8 mouse cellular contexts compared by ENCODE assay signal in genomic region chr6:32479193-32479758, GRCm38 (mm10).
A peak's percentile ranks its signal among the peaks of the same experiment; 100 is the strongest.
DNase-seq lines count a peak whose midpoint lies in the region; ATAC-seq lines count a peak whose summit lies in the region.

No protein-coding gene starts in this region.

- no peaks in the 10 kb centered on the region for H3K9me3 ChIP-seq in midbrain, embryonic 10.5 days (replicated peaks)
- no peaks in the 10 kb centered on the region for H3K9me3 ChIP-seq in midbrain, embryonic 13.5 days
- no peaks in the 10 kb centered on the region for H3K9me3 ChIP-seq in liver, embryonic 15.5 days (replicated peaks)
- H3K9me3 ChIP-seq in neural tube, embryonic 15.5 days (replicated peaks), result no peaks in the 10 kb centered on the region

- 58% methylated on average over 2 of the region's 2 CpGs for WGBS in midbrain, embryonic 10.5 days
- WGBS in midbrain, embryonic 13.5 days, result 61% methylated on average over 2 of the region's 2 CpGs
- 6% methylated on average over 2 of the region's 2 CpGs for WGBS in liver, embryonic 15.5 days (ENCODE audit: insufficient replicate concordance)
- 52% methylated on average over 2 of the region's 2 CpGs for WGBS in neural tube, embryonic 15.5 days

- no peaks in the 10 kb centered on the region for H3K36me3 ChIP-seq in midbrain, embryonic 10.5 days
- no peaks in the 10 kb centered on the region for H3K36me3 ChIP-seq in midbrain, embryonic 13.5 days
- no peaks in the 10 kb centered on the region for H3K36me3 ChIP-seq in liver, embryonic 15.5 days (replicated peaks)
- H3K36me3 ChIP-seq in neural tube, embryonic 15.5 days, result no peaks in the 10 kb centered on the region

- no peak overlapping the region for H3K4me3 ChIP-seq in midbrain, embryonic 10.5 days
- no peak overlapping the region for H3K4me3 ChIP-seq in midbrain, embryonic 13.5 days (replicated peaks)
- no peak overlapping the region; the same call in 1 of the 2 replicates for H3K4me3 ChIP-seq in liver, embryonic 15.5 days (replicated peaks)
- no peak overlapping the region for H3K4me3 ChIP-seq in neural tube, embryonic 15.5 days (replicated peaks)

- H3K27ac ChIP-seq in midbrain, embryonic 10.5 days (replicated peaks), result peak overlapping the region; percentile 46
- no peak overlapping the region for H3K27ac ChIP-seq in midbrain, embryonic 13.5 days
- peak overlapping the region; percentile 77 for H3K27ac ChIP-seq in liver, embryonic 15.5 days (replicated peaks)
- no peak overlapping the region; the same call in 1 of the 2 replicates for H3K27ac ChIP-seq in neural tube, embryonic 15.5 days (replicated peaks)

- ATAC-seq in midbrain, embryonic 13.5 days, result no peak
- ATAC-seq in liver, embryonic 15.5 days (ENCODE audit: insufficient read depth), result peak; percentile 96
- ATAC-seq in neural tube, embryonic 15.5 days (ENCODE audit: low FRiP score), result peak; percentile 45; the same call in 1 of the 2 replicates

- H3K27me3 ChIP-seq in midbrain, embryonic 10.5 days (ENCODE audit: low read depth, poor library complexity, severe bottlenecking), result no peaks in the 10 kb centered on the region
- no peaks in the 10 kb centered on the region for H3K27me3 ChIP-seq in midbrain, embryonic 13.5 days
- no peaks in the 10 kb centered on the region for H3K27me3 ChIP-seq in liver, embryonic 15.5 days
- H3K27me3 ChIP-seq in neural tube, embryonic 15.5 days (replicated peaks), result no peaks in the 10 kb centered on the region

- H3K9ac ChIP-seq in midbrain, embryonic 13.5 days (replicated peaks), result no peak overlapping the region
- no peak overlapping the region for H3K9ac ChIP-seq in liver, embryonic 15.5 days
- no peak overlapping the region for H3K9ac ChIP-seq in neural tube, embryonic 15.5 days (replicated peaks)

- peak; percentile 44 for DNase-seq in midbrain, embryonic 10.5 days (ENCODE audit: low spot score)
- peak; percentile 86 for DNase-seq in cerebellum, postnatal 36 days
- DNase-seq in heart, adult 9 months (ENCODE audit: low spot score in 2 of 2), result peak; percentile 86 to 88
- peak; percentile 52 for DNase-seq in kidney, postnatal 14 days
- DNase-seq in urinary bladder, postnatal 25 days (ENCODE audit: low spot score), result peak; percentile 13

- peaks cover 36% of the 10 kb centered on the region for H3K4me1 ChIP-seq in midbrain, embryonic 10.5 days
- peaks cover 14% of the 10 kb centered on the region; the same call in 1 of the 2 replicates for H3K4me1 ChIP-seq in midbrain, embryonic 13.5 days (replicated peaks)
- peaks cover 29% of the 10 kb centered on the region for H3K4me1 ChIP-seq in liver, embryonic 15.5 days (replicated peaks)
- H3K4me1 ChIP-seq in neural tube, embryonic 15.5 days, result peaks cover 13% of the 10 kb centered on the region

- H3K4me2 ChIP-seq in midbrain, embryonic 13.5 days (replicated peaks), result no peak overlapping the region
- peak overlapping the region; percentile 54 for H3K4me2 ChIP-seq in liver, embryonic 15.5 days
- no peak overlapping the region for H3K4me2 ChIP-seq in neural tube, embryonic 15.5 days

Comparison
In these comparisons a context has a peak if more than half of its experiments do, and no peak if none do; other contexts are left out.
1. H3K27ac ChIP-seq: peak in midbrain, embryonic 10.5 days (single experiment) and liver, embryonic 15.5 days (single experiment); none in midbrain, embryonic 13.5 days (single experiment) and neural tube, embryonic 15.5 days (single experiment).
2. DNase-seq: peak in every context shown above with its lines; median percentile 87 in heart, adult 9 months; 86 in cerebellum, postnatal 36 days; 52 in kidney, postnatal 14 days; 44 in midbrain, embryonic 10.5 days; 13 in urinary bladder, postnatal 25 days.